Mouse (Mus musculus) erythroblast, embryonic 14.5 days (primary cell): ENCODE measurements around the gene Fscn1. TPM values are rescaled to one million over a fixed set of nuclear protein-coding genes. Genes with fewer than 3 reads are reported as not detected.

Source experiments
- H3K27me3 ChIP-seq: 2 replicates; pipeline ENCODE4 v1.6.1; 2012; ENCODE audit warnings: inconsistent platforms; ENCODE audit not compliant: control insufficient read depth
- H3K36me3 ChIP-seq: 2 replicates; pipeline ENCODE4 v1.6.1; 2012; ENCODE audit warnings: mild to moderate bottlenecking, inconsistent platforms; ENCODE audit not compliant: control insufficient read depth
- H3K4me1 ChIP-seq: 2 replicates; pipeline ENCODE4 v1.6.1; 2012; ENCODE audit warnings: inconsistent platforms; ENCODE audit not compliant: control insufficient read depth
- H3K4me3 ChIP-seq: replicated peaks from 2 replicates; pipeline ENCODE3; 2012; ENCODE audit warnings: moderate library complexity, mild to moderate bottlenecking, inconsistent platforms
- H3K9me3 ChIP-seq: 2 replicates; pipeline ENCODE4 v1.6.1; 2012; ENCODE audit warnings: low read length, inconsistent platforms, mixed read lengths; ENCODE audit not compliant: control insufficient read depth
- GATA1 ChIP-seq: IDR thresholded peaks from 2 replicates; pipeline ENCODE4 v1.6.1; 2012; ENCODE audit warnings: low read length, inconsistent platforms, mixed read lengths
- TAL1 ChIP-seq: IDR thresholded peaks from 3 replicates; pipeline ENCODE4 v1.6.1; 2012; ENCODE audit warnings: low read length, inconsistent platforms, mixed read lengths
- polyA plus RNA-seq: library from polyadenylated mRNA; stranded (reverse); fragments of >175 nt; gene quantifications from 2 replicates; pipeline ENCODE4 v1.2.3, GENCODE M21; 2012

Fscn1 gene
- polyA plus RNA-seq, 1 experiment, result 0.36 TPM

- Histone ChIP-seq H3K9me3 (peaks cover 2% of the 10 kb centered on the region; the same call in 1 of the 2 replicates), H3K36me3 (peaks cover 2% of the 10 kb centered on the region; the same call in 1 of the 2 replicates), H3K4me1 (peaks cover 85% of the 10 kb centered on the region), H3K27me3 (no peaks in the 10 kb centered on the region), H3K4me3 (no peak overlapping the region)
- TF ChIP-seq GATA1, result no peak
- TF ChIP-seq TAL1, result no peak
Measured at GRCm38 (mm10) chr5:142922251-142922650, 37.9 kb upstream of the Fscn1 start.

GRCm38 (mm10) chr5:142923781-142924180 lies 36.4 kb upstream of the Fscn1 start:
- TF ChIP-seq GATA1 (no peak), TAL1 (no peak)
- H3K36me3 ChIP-seq, result no peaks in the 10 kb centered on the region; the same call in 1 of the 2 replicates
- no peaks in the 10 kb centered on the region for H3K27me3 ChIP-seq
- H3K9me3 ChIP-seq, result no peaks in the 10 kb centered on the region
- peaks cover 94% of the 10 kb centered on the region for H3K4me1 ChIP-seq
- no peak overlapping the region for H3K4me3 ChIP-seq

- no peaks in the 10 kb centered on the region for H3K27me3 ChIP-seq
- H3K4me3 ChIP-seq, result no peak overlapping the region
- H3K4me1 ChIP-seq, result peaks cover 94% of the 10 kb centered on the region
- TF ChIP-seq TAL1 (no peak), GATA1 (no peak)
- H3K9me3 ChIP-seq, result no peaks in the 10 kb centered on the region
- no peaks in the 10 kb centered on the region; the same call in 1 of the 2 replicates for H3K36me3 ChIP-seq
Measured at GRCm38 (mm10) chr5:142924336-142924959, 35.7 kb upstream of the Fscn1 start.

- TF ChIP-seq TAL1, result no peak
- TF ChIP-seq GATA1, result no peak
- peaks cover 92% of the 10 kb centered on the region for H3K4me1 ChIP-seq
- H3K36me3 ChIP-seq, result no peaks in the 10 kb centered on the region; the same call in none of the 2 replicates
- H3K9me3 ChIP-seq, result no peaks in the 10 kb centered on the region
- H3K27me3 ChIP-seq, result no peaks in the 10 kb centered on the region
- no peak overlapping the region for H3K4me3 ChIP-seq
Measured at GRCm38 (mm10) chr5:142926204-142926939, 33.8 kb upstream of the Fscn1 start.

GRCm38 (mm10) chr5:142926940-142927228 lies 33.3 kb upstream of the Fscn1 start:
- no peak overlapping the region for H3K4me3 ChIP-seq
- no peaks in the 10 kb centered on the region; the same call in none of the 2 replicates for H3K36me3 ChIP-seq
- H3K9me3 ChIP-seq, result no peaks in the 10 kb centered on the region
- no peak for TF ChIP-seq TAL1
- TF ChIP-seq GATA1, result no peak
- no peaks in the 10 kb centered on the region for H3K27me3 ChIP-seq
- H3K4me1 ChIP-seq, result peaks cover 92% of the 10 kb centered on the region

GRCm38 (mm10) chr5:142927341-142927930 lies 32.7 kb upstream of the Fscn1 start:
- TF ChIP-seq GATA1 (no peak), TAL1 (no peak)
- Histone ChIP-seq H3K27me3 (no peaks in the 10 kb centered on the region), H3K4me1 (peaks cover 92% of the 10 kb centered on the region), H3K4me3 (no peak overlapping the region), H3K36me3 (no peaks in the 10 kb centered on the region; the same call in none of the 2 replicates), H3K9me3 (no peaks in the 10 kb centered on the region)

GRCm38 (mm10) chr5:142928749-142929399 lies 31.3 kb upstream of the Fscn1 start:
- TF ChIP-seq TAL1 (no peak), GATA1 (no peak)
- H3K9me3 ChIP-seq, result no peaks in the 10 kb centered on the region
- H3K36me3 ChIP-seq, result no peaks in the 10 kb centered on the region; the same call in none of the 2 replicates
- peaks cover 89% of the 10 kb centered on the region for H3K4me1 ChIP-seq
- peak overlapping the region; percentile 76 for H3K4me3 ChIP-seq
- H3K27me3 ChIP-seq, result no peaks in the 10 kb centered on the region

GRCm38 (mm10) chr5:142929400-142929752 lies 30.8 kb upstream of the Fscn1 start:
- no peaks in the 10 kb centered on the region for H3K9me3 ChIP-seq
- H3K27me3 ChIP-seq, result no peaks in the 10 kb centered on the region
- no peaks in the 10 kb centered on the region; the same call in none of the 2 replicates for H3K36me3 ChIP-seq
- no peak for TF ChIP-seq TAL1
- TF ChIP-seq GATA1, result no peak
- peak overlapping the region; percentile 76 for H3K4me3 ChIP-seq
- H3K4me1 ChIP-seq, result peaks cover 84% of the 10 kb centered on the region

- H3K27me3 ChIP-seq, result no peaks in the 10 kb centered on the region
- no peaks in the 10 kb centered on the region; the same call in none of the 2 replicates for H3K36me3 ChIP-seq
- no peaks in the 10 kb centered on the region for H3K9me3 ChIP-seq
- H3K4me3 ChIP-seq, result no peak overlapping the region
- TF ChIP-seq GATA1 (no peak), TAL1 (no peak)
- peaks cover 78% of the 10 kb centered on the region for H3K4me1 ChIP-seq
Measured at GRCm38 (mm10) chr5:142931241-142931745, 28.9 kb upstream of the Fscn1 start.
